Mouse (Mus musculus) heart, postnatal 0 days (tissue): ENCODE data around the gene Ino80b.

Experiments used
- CTCF ChIP-seq: IDR thresholded peaks from 2 replicates; pipeline ENCODE4 v1.5.1; 2016; ENCODE audit warnings: antibody characterized with exemption, control low read depth, low read depth
- EP300 ChIP-seq: IDR thresholded peaks from 2 replicates; pipeline ENCODE4 v1.6.1; 2016; ENCODE audit warnings: antibody characterized with exemption, low read depth

GRCm38 (mm10) chr6:83134951-83135513, 9.8 kb upstream of the Ino80b start, which contains the start of gene Rtkn:
- TF ChIP-seq CTCF (no peak), EP300 (no peak)
